Mouse (Mus musculus) left cerebral cortex, postnatal 10 days (tissue): ENCODE measurements around the gene Krt35. TPM values are rescaled to one million over a fixed set of nuclear protein-coding genes. Genes with fewer than 3 reads are reported as not detected.
A peak's percentile ranks its signal among the peaks of the same experiment; 100 is the strongest.

Source experiments
- DNase-seq, 2 experiments: peaks; one replicate each; pipeline ENCODE4 v3.0.0; 2021 to 2022; ENCODE audit warnings: low spot score in 2 of 2, mixed read lengths in 1 of 2; ENCODE audit errors: extremely low spot score in 1 of 2
- intact Hi-C: fragments of 180-260 bp; cut with DNase I; formaldehyde crosslinking; loops from one replicate; pipeline ENCODE4 v1.15.1; 2025
- total RNA-seq, 2 experiments: library from RNA; stranded (reverse); gene quantifications; 2 replicates each; pipeline ENCODE4 v1.2.3; 2021

Gene Krt35
- total RNA-seq, 2 experiments from 2014 or later = not detected

DNA sequence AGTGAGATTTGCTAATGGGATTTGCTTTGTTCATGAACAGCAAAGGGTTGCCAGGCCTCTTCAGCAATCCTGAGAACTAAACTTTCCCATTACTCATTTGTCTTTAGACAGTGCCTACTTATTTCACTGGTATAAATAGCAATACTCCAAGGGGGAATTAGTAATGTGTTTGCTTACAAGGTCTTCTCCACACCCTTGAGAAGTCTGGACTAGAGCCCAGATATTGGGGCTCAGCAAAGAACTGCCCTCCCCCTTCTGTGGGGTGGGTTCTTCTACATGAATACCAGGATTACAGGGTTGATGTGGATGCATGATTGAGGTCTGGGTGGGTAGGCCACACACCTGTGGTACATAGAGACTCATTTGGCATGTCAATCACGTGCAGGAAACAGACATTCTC is 22.2 kb downstream of the Krt35 start:
- DNase-seq = no peak
- intact Hi-C loops = no loop called here

GRCm38 (mm10) chr11:100067293-100068036 is 28.6 kb downstream of the Krt35 start:
- intact Hi-C loops = no loop called here
- DNase-seq = no peak

- no peak for DNase-seq
- intact Hi-C loops = no loop called here
These were observed 29.6 kb downstream of the Krt35 start for GRCm38 (mm10) chr11:100066236-100067010.

GRCm38 (mm10) chr11:100058875-100059274 is 37.2 kb downstream of the Krt35 start:
- DNase-seq = no peak
- intact Hi-C loops = loop anchor here (5.0 kb wide), 1 partner anchor 223 kb away; no protein-coding TSS in a partner anchor

DNA sequence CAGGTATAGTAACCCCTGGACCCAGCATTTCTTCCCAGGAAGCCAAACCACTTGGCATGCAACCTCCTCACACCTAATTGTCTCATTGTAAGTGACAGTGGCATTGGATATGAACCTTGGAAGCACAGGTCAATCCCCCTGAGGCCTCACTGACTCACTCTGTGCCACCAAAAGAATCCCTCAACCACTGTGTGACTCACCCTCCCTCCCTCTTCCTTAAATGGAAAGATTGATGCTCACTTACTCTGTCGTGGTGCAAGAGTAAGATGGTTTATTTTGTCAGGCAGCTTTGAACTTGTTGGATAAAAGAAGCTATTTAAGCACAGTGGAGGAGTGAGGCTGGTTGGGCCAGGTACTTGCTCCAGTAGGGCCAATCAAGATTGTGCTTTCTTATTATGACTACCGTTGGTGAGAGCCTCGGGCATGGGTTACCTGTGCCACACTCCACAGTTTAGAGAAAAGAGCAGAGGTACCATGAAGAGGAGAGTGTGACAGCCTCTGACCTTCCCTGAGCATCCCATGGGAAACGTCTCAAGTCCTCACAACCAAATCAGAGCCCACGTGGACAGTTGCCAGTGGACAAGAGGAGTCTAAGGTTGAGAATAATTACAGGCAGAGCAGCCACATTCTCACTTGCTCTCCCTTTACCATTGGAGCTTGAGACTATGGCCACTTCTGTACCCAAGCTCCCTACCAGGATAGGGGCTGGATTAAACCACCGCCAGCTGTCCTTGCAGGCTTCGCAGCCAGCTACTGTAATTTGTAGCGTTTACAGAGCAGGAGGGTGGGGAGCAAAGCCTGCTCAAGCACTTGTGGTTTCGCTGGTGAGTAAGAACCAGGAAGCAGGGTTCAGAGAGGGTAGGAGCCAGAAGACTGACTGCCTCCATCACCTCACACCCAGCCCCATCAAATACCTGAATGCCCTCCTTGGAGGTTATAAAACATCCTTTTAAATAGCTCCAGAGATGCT is 40.1 kb downstream of the Krt35 start:
- intact Hi-C loops = loop anchor here (5.0 kb wide), 1 partner anchor 226 kb away; no protein-coding TSS in a partner anchor
- no peak for DNase-seq

- DNase-seq = no peak
- intact Hi-C loops = no loop called here
These were observed 45.6 kb downstream of the Krt35 start, which contains the start of gene Krt31 for GRCm38 (mm10) chr11:100050451-100050850. Gene Krt31 (minus strand): TSS chr11:100050551.

- intact Hi-C loops = no loop called here
- DNase-seq = no peak
These were observed 48.8 kb downstream of the Krt35 start for GRCm38 (mm10) chr11:100047193-100047592.

GRCm38 (mm10) chr11:100046303-100046866 is 49.7 kb downstream of the Krt35 start:
- intact Hi-C loops = no loop called here
- peak in 1 of 2 experiments; percentile 4 for DNase-seq

Other genes with a start within 250 kb of the Krt35 start
- gene Krtap4-16, start 244.6 kb downstream of the Krt35 start, total RNA-seq = not detected
- not detected for gene Gm11568, start 238.3 kb downstream of the Krt35 start, total RNA-seq
- not detected for gene Gm11559, start 231.8 kb downstream of the Krt35 start, total RNA-seq
- gene Krtap9-1, start 222.9 kb downstream of the Krt35 start, total RNA-seq = not detected
- gene Gm11567, start 217.1 kb downstream of the Krt35 start, total RNA-seq = not detected
- not detected for gene Krtap31-1, start 188.3 kb downstream of the Krt35 start, total RNA-seq
- gene Gm11565, start 181.5 kb downstream of the Krt35 start, total RNA-seq = not detected
- gene Krtap31-2, start 159.9 kb downstream of the Krt35 start, total RNA-seq = not detected
- gene Krtap9-5, start 147.8 kb downstream of the Krt35 start, total RNA-seq = not detected
- gene Krtap29-1, start 117.2 kb downstream of the Krt35 start, total RNA-seq = not detected
- gene Krtap16-1, start 109.6 kb downstream of the Krt35 start, total RNA-seq = not detected
- not detected for gene Krtap17-1, start 102.2 kb downstream of the Krt35 start, total RNA-seq
- gene Krt33a, start 80.0 kb downstream of the Krt35 start, total RNA-seq = not detected
- gene Krt33b, start 66.4 kb downstream of the Krt35 start, total RNA-seq = not detected
- gene Krt34, start 54.7 kb downstream of the Krt35 start, total RNA-seq = not detected
- not detected for gene Krt31, start 45.7 kb downstream of the Krt35 start, total RNA-seq
- not detected for gene Krt32, start 8.0 kb downstream of the Krt35 start, total RNA-seq
- gene Krt36, start 9.4 kb upstream of the Krt35 start, total RNA-seq = not detected
- gene Krt13, start 25.3 kb upstream of the Krt35 start, total RNA-seq = not detected
- not detected for gene Krt15, start 39.7 kb upstream of the Krt35 start, total RNA-seq
- gene Krt19, start 52.4 kb upstream of the Krt35 start, total RNA-seq = 1 to 10 TPM in 1 of 2 experiments, under 1 TPM in 1; 0.73 to 1.1 TPM
- 1 to 10 TPM; 1.7 to 2.2 TPM for gene Krt9, start 97.0 kb upstream of the Krt35 start, total RNA-seq
- gene Krt14, start 111.3 kb upstream of the Krt35 start, total RNA-seq = not detected
- gene Krt16, start 152.7 kb upstream of the Krt35 start, total RNA-seq = not detected
- not detected for gene Krt17, start 164.8 kb upstream of the Krt35 start, total RNA-seq
- not detected for gene Krt42, start 173.6 kb upstream of the Krt35 start, total RNA-seq
- gene Eif1, start 223.6 kb upstream of the Krt35 start, total RNA-seq = 100 to 1,000 TPM; 770 to 774 TPM
- gene Gast, start 238.2 kb upstream of the Krt35 start, total RNA-seq = not detected